Mouse (Mus musculus) limb, embryonic 15.5 days (tissue): Measurements from ENCODE around the gene Krt18. TPM values are rescaled to one million over a fixed set of nuclear protein-coding genes. Genes with fewer than 3 reads are reported as not detected.
A peak's percentile ranks its signal among the peaks of the same experiment; 100 is the strongest.

Source experiments
- ATAC-seq: fragments of 200-750 bp; cut with Nextera tagmentation; 2 replicates; pipeline ENCODE4 v1.8.0; 2017; ENCODE audit warnings: low read depth, moderate TSS enrichment; ENCODE audit not compliant: insufficient number of reproducible peaks, low FRiP score, low TSS enrichment
- H3K27ac ChIP-seq: fragments of 300-500 bp; sonication (generic); 2 replicates; pipeline ENCODE4 v1.5.1; 2015; ENCODE audit warnings: moderate library complexity, mild to moderate bottlenecking, inconsistent platforms
- H3K27me3 ChIP-seq: fragments of 300-500 bp; sonication (generic); 2 replicates; pipeline ENCODE4 v1.6.1; 2015; ENCODE audit warnings: inconsistent platforms
- H3K36me3 ChIP-seq: fragments of 300-500 bp; sonication (generic); 2 replicates; pipeline ENCODE4 v1.6.1; 2015; ENCODE audit warnings: inconsistent platforms
- H3K4me1 ChIP-seq: fragments of 300-500 bp; sonication (generic); 2 replicates; pipeline ENCODE4 v1.6.1; 2015; ENCODE audit warnings: inconsistent platforms
- H3K4me2 ChIP-seq: fragments of 300-500 bp; sonication (generic); 2 replicates; pipeline ENCODE4 v1.6.1; 2015; ENCODE audit warnings: mild to moderate bottlenecking, inconsistent platforms
- H3K4me3 ChIP-seq: fragments of 300-500 bp; sonication (generic); 2 replicates; pipeline ENCODE4 v1.5.1; 2015; ENCODE audit warnings: mild to moderate bottlenecking, inconsistent platforms
- H3K9ac ChIP-seq: fragments of 300-500 bp; sonication (generic); 2 replicates; pipeline ENCODE4 v1.6.1; 2015; ENCODE audit warnings: inconsistent platforms
- H3K9me3 ChIP-seq: fragments of 300-500 bp; sonication (generic); 2 replicates; pipeline ENCODE4 v1.6.1; 2016; ENCODE audit warnings: inconsistent platforms
- WGBS: fragments of 180-500 bp; shearing (Covaris S2); methylation state at CpG from one replicate; pipeline ENCODE4 v1.1.7; 2015; 5-methylcytosine and 5-hydroxymethylcytosine counted together
- polyA plus RNA-seq: library from polyadenylated mRNA; unstranded; fragments of >200 nt; fragmentation: Nextera tagmentation; extraction: Ambion mirVana; gene quantifications from 2 replicates; pipeline ENCODE4 v1.2.1, GENCODE M21; 2015

Krt18 gene
- polyA plus RNA-seq, 1 experiment from 2014 or later: 44.4 TPM

GRCm38 (mm10) chr15:102014848-102015247, 13.1 kb upstream of the Krt18 start:
- no peaks in the 10 kb centered on the region for H3K9me3 ChIP-seq
- H3K4me2 ChIP-seq: no peak overlapping the region
- no peak overlapping the region for H3K27ac ChIP-seq
- H3K9ac ChIP-seq: no peak overlapping the region
- ATAC-seq: no peak
- H3K4me3 ChIP-seq: no peak overlapping the region
- 0 out of 2 replicates have a peak, but pooled peaks cover under 1% of the 10 kb centered on the region for H3K27me3 ChIP-seq
- H3K36me3 ChIP-seq: no peaks in the 10 kb centered on the region
- H3K4me1 ChIP-seq: peaks cover 14% of the 10 kb centered on the region; the same call in 1 of the 2 replicates
- 72% methylated on average over 2 of the region's 4 CpGs for WGBS

- WGBS: 12% methylated on average over 3 of the region's 3 CpGs
Observed at GRCm38 (mm10) chr15:102016096-102016495, 11.9 kb upstream of the Krt18 start.

GRCm38 (mm10) chr15:102016787-102017186, 11.2 kb upstream of the Krt18 start:
- no peak overlapping the region for H3K27ac ChIP-seq
- no peak overlapping the region for H3K4me2 ChIP-seq
- ATAC-seq: no peak
- 23% methylated on average over 7 of the region's 7 CpGs for WGBS
- H3K9me3 ChIP-seq: no peaks in the 10 kb centered on the region
- no peak overlapping the region for H3K9ac ChIP-seq
- peaks cover 14% of the 10 kb centered on the region; the same call in 1 of the 2 replicates for H3K4me1 ChIP-seq
- no peak overlapping the region for H3K4me3 ChIP-seq
- no peaks in the 10 kb centered on the region for H3K36me3 ChIP-seq
- H3K27me3 ChIP-seq: 0 out of 2 replicates have a peak, but pooled peaks cover 2% of the 10 kb centered on the region

More at GRCm38 (mm10) chr15:102016096-102016495, 11.9 kb upstream of the Krt18 start:
- Histone ChIP-seq H3K27ac (no peak overlapping the region), H3K9me3 (no peaks in the 10 kb centered on the region), H3K4me2 (no peak overlapping the region), H3K9ac (no peak overlapping the region), H3K4me1 (peaks cover 14% of the 10 kb centered on the region; the same call in 1 of the 2 replicates), H3K36me3 (no peaks in the 10 kb centered on the region), H3K27me3 (0 out of 2 replicates have a peak, but pooled peaks cover 2% of the 10 kb centered on the region), H3K4me3 (no peak overlapping the region)
- no peak for ATAC-seq

- Histone ChIP-seq H3K4me3 (no peak overlapping the region), H3K27me3 (0 out of 2 replicates have a peak, but pooled peaks cover 2% of the 10 kb centered on the region), H3K27ac (no peak overlapping the region), H3K4me2 (no peak overlapping the region), H3K4me1 (peaks cover 14% of the 10 kb centered on the region; the same call in 1 of the 2 replicates), H3K9ac (no peak overlapping the region), H3K36me3 (no peaks in the 10 kb centered on the region), H3K9me3 (no peaks in the 10 kb centered on the region)
- no peak for ATAC-seq
- WGBS: 26% methylated on average over 7 of the region's 7 CpGs
Observed at GRCm38 (mm10) chr15:102017918-102018463, 10.0 kb upstream of the Krt18 start.

- H3K36me3 ChIP-seq: no peaks in the 10 kb centered on the region
- 27% methylated on average over 8 of the region's 8 CpGs for WGBS
- peaks cover 22% of the 10 kb centered on the region for H3K27me3 ChIP-seq
- ATAC-seq: no peak
- H3K4me1 ChIP-seq: peaks cover 22% of the 10 kb centered on the region
- H3K4me2 ChIP-seq: no peak overlapping the region
- H3K9me3 ChIP-seq: no peaks in the 10 kb centered on the region
- no peak overlapping the region for H3K9ac ChIP-seq
- no peak overlapping the region for H3K4me3 ChIP-seq
- no peak overlapping the region for H3K27ac ChIP-seq
Observed at GRCm38 (mm10) chr15:102022481-102022880, 5.5 kb upstream of the Krt18 start.

- peaks cover 33% of the 10 kb centered on the region for H3K4me1 ChIP-seq
- whole genome bisulfite sequencing: 58% methylated on average over 8 of the region's 8 CpGs
- no peak for ATAC-seq
- H3K9ac ChIP-seq: no peak overlapping the region
- H3K4me3 ChIP-seq: no peak overlapping the region
- no peak overlapping the region for H3K4me2 ChIP-seq
- H3K9me3 ChIP-seq: no peaks in the 10 kb centered on the region
- H3K27me3 ChIP-seq: peaks cover 35% of the 10 kb centered on the region
- H3K36me3 ChIP-seq: no peaks in the 10 kb centered on the region
- no peak overlapping the region for H3K27ac ChIP-seq
Observed at GRCm38 (mm10) chr15:102023888-102024287, 4.1 kb upstream of the Krt18 start.

GRCm38 (mm10) chr15:102025136-102025872, 2.7 kb upstream of the Krt18 start:
- H3K4me1 ChIP-seq: peaks cover 33% of the 10 kb centered on the region
- peak overlapping the region; percentile 2; the same call in 1 of the 2 replicates for H3K4me3 ChIP-seq
- H3K4me2 ChIP-seq: peak overlapping the region; percentile 26
- no peak overlapping the region for H3K27ac ChIP-seq
- H3K9ac ChIP-seq: no peak overlapping the region
- no peak for ATAC-seq
- no peaks in the 10 kb centered on the region for H3K9me3 ChIP-seq
- 8% methylated on average over 22 of the region's 22 CpGs for WGBS
- H3K36me3 ChIP-seq: no peaks in the 10 kb centered on the region
- peaks cover 33% of the 10 kb centered on the region for H3K27me3 ChIP-seq

GRCm38 (mm10) chr15:102026430-102026829, 1.6 kb upstream of the Krt18 start:
- no peak for ATAC-seq
- H3K4me2 ChIP-seq: no peak overlapping the region
- H3K9ac ChIP-seq: no peak overlapping the region
- peaks cover 33% of the 10 kb centered on the region for H3K4me1 ChIP-seq
- WGBS: 24% methylated on average over 12 of the region's 12 CpGs
- no peak overlapping the region for H3K27ac ChIP-seq
- peaks cover 33% of the 10 kb centered on the region for H3K27me3 ChIP-seq
- H3K9me3 ChIP-seq: no peaks in the 10 kb centered on the region
- H3K36me3 ChIP-seq: no peaks in the 10 kb centered on the region
- no peak overlapping the region for H3K4me3 ChIP-seq

GRCm38 (mm10) chr15:102034121-102035053, 6.4 kb downstream of the Krt18 start:
- H3K9me3 ChIP-seq: no peaks in the 10 kb centered on the region
- H3K36me3 ChIP-seq: no peaks in the 10 kb centered on the region
- no peak overlapping the region for H3K9ac ChIP-seq
- no peaks in the 10 kb centered on the region for H3K4me1 ChIP-seq
- ATAC-seq: no peak
- WGBS: 61% methylated on average over 16 of the region's 16 CpGs
- H3K27me3 ChIP-seq: 0 out of 2 replicates have a peak, but pooled peaks cover 3% of the 10 kb centered on the region
- H3K4me2 ChIP-seq: no peak overlapping the region
- H3K27ac ChIP-seq: no peak overlapping the region
- no peak overlapping the region for H3K4me3 ChIP-seq

GRCm38 (mm10) chr15:102040277-102040676, 12.3 kb downstream of the Krt18 start:
- H3K9ac ChIP-seq: no peak overlapping the region
- H3K36me3 ChIP-seq: no peaks in the 10 kb centered on the region
- H3K4me2 ChIP-seq: no peak overlapping the region
- ATAC-seq: no peak
- no peak overlapping the region for H3K4me3 ChIP-seq
- H3K9me3 ChIP-seq: no peaks in the 10 kb centered on the region
- no peak overlapping the region for H3K27ac ChIP-seq
- H3K27me3 ChIP-seq: 0 out of 2 replicates have a peak, but pooled peaks cover 2% of the 10 kb centered on the region
- WGBS: 72% methylated on average over 4 of the region's 4 CpGs
- peaks cover 7% of the 10 kb centered on the region; the same call in 1 of the 2 replicates for H3K4me1 ChIP-seq

GRCm38 (mm10) chr15:102041951-102042350, 14.0 kb downstream of the Krt18 start:
- no peaks in the 10 kb centered on the region for H3K36me3 ChIP-seq
- H3K9me3 ChIP-seq: no peaks in the 10 kb centered on the region
- peak overlapping the region; percentile 30; the same call in 1 of the 2 replicates for H3K4me2 ChIP-seq
- no peak overlapping the region for H3K27ac ChIP-seq
- no peak for ATAC-seq
- peaks cover 7% of the 10 kb centered on the region; the same call in 1 of the 2 replicates for H3K4me1 ChIP-seq
- H3K27me3 ChIP-seq: no peaks in the 10 kb centered on the region
- H3K4me3 ChIP-seq: peak overlapping the region; percentile 9
- H3K9ac ChIP-seq: no peak overlapping the region
- WGBS: 22% methylated on average over 7 of the region's 7 CpGs
